Mouse (Mus musculus) neural tube, embryonic 14.5 days (tissue): ENCODE measurements around the gene Aebp1. TPM values are rescaled to one million over a fixed set of nuclear protein-coding genes. Genes with fewer than 3 reads are reported as not detected.

Experiments
- ATAC-seq: fragments of 200-750 bp; cut with Nextera tagmentation; 2 replicates; pipeline ENCODE4 v1.8.0; 2017; ENCODE audit warnings: low read depth, mild to moderate bottlenecking, moderate TSS enrichment, moderate library complexity
- H3K27ac ChIP-seq: fragments of 300-500 bp; sonication (generic); 2 replicates; pipeline ENCODE4 v1.5.1; 2014; ENCODE audit warnings: low read depth, mild to moderate bottlenecking, control low read depth, low read length, moderate library complexity, mixed read lengths
- H3K27me3 ChIP-seq: fragments of 300-500 bp; sonication (generic); 2 replicates; pipeline ENCODE4 v1.6.1; 2014; ENCODE audit warnings: low read length; ENCODE audit not compliant: control insufficient read depth, insufficient read depth
- H3K36me3 ChIP-seq: fragments of 300-500 bp; sonication (generic); 2 replicates; pipeline ENCODE4 v1.6.1; 2014; ENCODE audit warnings: low read length, mixed read lengths; ENCODE audit not compliant: control insufficient read depth, insufficient read depth
- H3K4me1 ChIP-seq: fragments of 300-500 bp; sonication (generic); 2 replicates; pipeline ENCODE4 v1.6.1; 2014; ENCODE audit warnings: low read length; ENCODE audit not compliant: control insufficient read depth, insufficient read depth
- H3K4me2 ChIP-seq: fragments of 300-500 bp; sonication (generic); 2 replicates; pipeline ENCODE4 v1.6.1; 2014; ENCODE audit warnings: mild to moderate bottlenecking, low read depth, low read length, control low read depth
- H3K4me3 ChIP-seq: fragments of 300-500 bp; sonication (generic); 2 replicates; pipeline ENCODE4 v1.5.1; 2014; ENCODE audit warnings: low read depth, low read length, control low read depth, mixed read lengths
- H3K9ac ChIP-seq: fragments of 300-500 bp; sonication (generic); replicated peaks from 2 replicates; pipeline ENCODE4 v1.6.1; 2014; ENCODE audit warnings: low read depth, mild to moderate bottlenecking, control low read depth, low read length, mixed read lengths
- H3K9me3 ChIP-seq: fragments of 300-500 bp; sonication (generic); 2 replicates; pipeline ENCODE4 v1.6.1; 2016; ENCODE audit warnings: low read length; ENCODE audit not compliant: control insufficient read depth
- WGBS: fragments of 180-500 bp; shearing (Covaris S2); extraction: QIAGEN DNeasy Blood & Tissue Kit; methylation state at CpG from one replicate; pipeline ENCODE4 v1.1.7; 2014; 5-methylcytosine and 5-hydroxymethylcytosine counted together
- polyA plus RNA-seq: library from polyadenylated mRNA; unstranded; fragments of >200 nt; fragmentation: Nextera tagmentation; extraction: Ambion mirVana; gene quantifications from 2 replicates; pipeline ENCODE4 v1.2.1, GENCODE M21; 2014

Gene Aebp1
- polyA plus RNA-seq, 1 experiment from 2014 or later: 1.7 TPM

GRCm38 (mm10) chr11:5862394-5863105, 803 bp downstream of the Aebp1 start:
- no peak overlapping the region for H3K9ac ChIP-seq
- H3K4me3 ChIP-seq: peak overlapping the region; percentile 23; the same call in 1 of the 2 replicates
- H3K4me2 ChIP-seq: peak overlapping the region; percentile 43
- peaks cover 16% of the 10 kb centered on the region for H3K27me3 ChIP-seq
- H3K27ac ChIP-seq: no peak overlapping the region
- H3K4me1 ChIP-seq: 0 out of 2 replicates have a peak, but pooled peaks cover 2% of the 10 kb centered on the region
- H3K9me3 ChIP-seq: no peaks in the 10 kb centered on the region
- 20% methylated on average over 15 of the region's 15 CpGs for WGBS
- no peak for ATAC-seq
- H3K36me3 ChIP-seq: no peaks in the 10 kb centered on the region

GRCm38 (mm10) chr11:5867196-5867595, 5.4 kb downstream of the Aebp1 start:
- Histone ChIP-seq H3K27me3 (peaks cover 2% of the 10 kb centered on the region), H3K4me1 (no peaks in the 10 kb centered on the region), H3K9ac (no peak overlapping the region), H3K4me2 (no peak overlapping the region), H3K4me3 (no peak overlapping the region), H3K27ac (no peak overlapping the region), H3K36me3 (peaks cover 10% of the 10 kb centered on the region), H3K9me3 (no peaks in the 10 kb centered on the region)
- 86% methylated on average over 2 of the region's 2 CpGs for WGBS
- no peak for ATAC-seq

DNA sequence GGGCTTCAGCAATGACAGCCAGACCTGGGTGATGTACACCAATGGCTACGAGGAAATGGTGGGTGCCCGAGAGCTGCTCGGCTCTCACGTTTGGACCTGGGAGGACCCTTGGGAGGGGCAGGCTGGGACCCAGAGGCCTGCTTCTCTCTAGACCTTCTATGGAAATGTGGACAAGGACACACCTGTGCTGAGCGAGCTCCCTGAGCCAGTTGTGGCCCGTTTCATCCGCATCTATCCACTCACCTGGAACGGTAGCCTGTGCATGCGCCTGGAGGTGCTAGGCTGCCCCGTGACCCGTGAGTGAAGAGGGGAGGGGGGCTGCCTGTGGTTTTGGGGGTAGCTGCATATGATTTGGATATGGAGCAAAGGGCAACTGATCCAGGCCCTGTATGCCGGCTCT, 6.6 kb downstream of the Aebp1 start:
- no peak for ATAC-seq
- Histone ChIP-seq H3K9ac (no peak overlapping the region), H3K36me3 (peaks cover 10% of the 10 kb centered on the region), H3K4me3 (no peak overlapping the region), H3K27ac (no peak overlapping the region), H3K9me3 (no peaks in the 10 kb centered on the region), H3K27me3 (no peaks in the 10 kb centered on the region), H3K4me1 (no peaks in the 10 kb centered on the region), H3K4me2 (no peak overlapping the region)
- 95% methylated on average over 12 of the region's 12 CpGs for WGBS

GRCm38 (mm10) chr11:5869331-5869730, 7.6 kb downstream of the Aebp1 start:
- Histone ChIP-seq H3K9me3 (no peaks in the 10 kb centered on the region), H3K27ac (no peak overlapping the region), H3K9ac (no peak overlapping the region), H3K36me3 (peaks cover 10% of the 10 kb centered on the region), H3K27me3 (no peaks in the 10 kb centered on the region), H3K4me2 (no peak overlapping the region), H3K4me3 (no peak overlapping the region), H3K4me1 (no peaks in the 10 kb centered on the region)
- ATAC-seq: no peak
- WGBS: 88% methylated on average over 16 of the region's 16 CpGs

GRCm38 (mm10) chr11:5870069-5870468, 8.3 kb downstream of the Aebp1 start:
- Histone ChIP-seq H3K9ac (no peak overlapping the region), H3K36me3 (peaks cover 10% of the 10 kb centered on the region), H3K27me3 (no peaks in the 10 kb centered on the region), H3K4me2 (no peak overlapping the region), H3K9me3 (no peaks in the 10 kb centered on the region), H3K27ac (no peak overlapping the region), H3K4me3 (no peak overlapping the region), H3K4me1 (no peaks in the 10 kb centered on the region)
- WGBS: 93% methylated on average over 16 of the region's 16 CpGs
- no peak for ATAC-seq

- no peak overlapping the region for H3K9ac ChIP-seq
- 94% methylated on average over 11 of the region's 11 CpGs for WGBS
- ATAC-seq: no peak
- no peak overlapping the region for H3K27ac ChIP-seq
- peaks cover 8% of the 10 kb centered on the region for H3K4me1 ChIP-seq
- no peaks in the 10 kb centered on the region for H3K9me3 ChIP-seq
- H3K4me3 ChIP-seq: no peak overlapping the region
- H3K36me3 ChIP-seq: peaks cover 10% of the 10 kb centered on the region
- no peaks in the 10 kb centered on the region for H3K27me3 ChIP-seq
- H3K4me2 ChIP-seq: no peak overlapping the region
Observed at GRCm38 (mm10) chr11:5872707-5873106, 11.0 kb downstream of the Aebp1 start.

GRCm38 (mm10) chr11:5873192-5873591, 11.4 kb downstream of the Aebp1 start:
- no peak overlapping the region for H3K27ac ChIP-seq
- ATAC-seq: no peak
- no peaks in the 10 kb centered on the region for H3K27me3 ChIP-seq
- H3K4me1 ChIP-seq: peaks cover 8% of the 10 kb centered on the region
- 96% methylated on average over 8 of the region's 9 CpGs for WGBS
- no peak overlapping the region for H3K4me2 ChIP-seq
- no peak overlapping the region for H3K9ac ChIP-seq
- H3K9me3 ChIP-seq: no peaks in the 10 kb centered on the region
- H3K36me3 ChIP-seq: peaks cover 10% of the 10 kb centered on the region
- no peak overlapping the region for H3K4me3 ChIP-seq

- no peaks in the 10 kb centered on the region for H3K9me3 ChIP-seq
- H3K36me3 ChIP-seq: no peaks in the 10 kb centered on the region
- H3K27ac ChIP-seq: no peak overlapping the region
- WGBS: 2% methylated on average over 5 of the region's 5 CpGs
- peak overlapping the region; percentile 55; the same call in 1 of the 2 replicates for H3K9ac ChIP-seq
- peak overlapping the region; percentile 63 for H3K4me3 ChIP-seq
- ATAC-seq: no peak
- H3K27me3 ChIP-seq: no peaks in the 10 kb centered on the region
- H3K4me2 ChIP-seq: peak overlapping the region; percentile 68
- peaks cover 8% of the 10 kb centered on the region for H3K4me1 ChIP-seq
Observed at GRCm38 (mm10) chr11:5877421-5877820, 15.7 kb downstream of the Aebp1 start.

DNA sequence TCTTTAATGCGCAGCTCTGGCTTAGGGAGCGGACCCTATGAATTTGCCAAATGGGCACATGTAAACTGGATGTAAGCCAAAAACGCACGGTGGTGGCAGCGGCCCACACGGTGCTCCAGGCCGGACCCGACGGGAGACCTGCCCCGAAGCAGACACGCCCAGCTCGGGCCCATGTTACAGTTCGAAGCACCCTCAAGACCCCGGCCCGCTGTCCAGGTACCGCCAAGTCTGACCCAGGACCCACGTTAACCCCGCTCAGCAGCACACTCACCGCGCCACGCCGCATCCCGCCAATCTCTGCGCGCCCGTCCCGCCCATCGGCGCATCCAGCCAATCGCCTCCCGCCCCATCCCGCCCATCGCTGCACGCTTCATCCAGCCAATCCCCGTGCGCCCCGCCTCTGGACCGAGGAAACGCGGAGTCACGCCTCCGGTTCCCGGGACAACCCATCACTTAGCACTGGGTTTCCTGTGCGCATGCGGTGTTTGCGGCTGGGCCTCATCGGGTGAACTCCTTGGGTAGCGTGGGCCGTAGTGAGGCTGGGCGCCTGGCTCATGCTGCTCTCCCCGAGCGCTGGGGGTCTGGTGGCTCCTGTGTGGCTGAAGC, 16.3 kb downstream of the Aebp1 start, which contains the start of gene Pold2:
Gene Pold2 (minus strand): TSS at position 372 of the 606 bp plus-strand sequence.
- Histone ChIP-seq H3K4me3 (peak within 1 kb of the TSS; percentile 63), H3K36me3 (no peaks in the 10 kb centered on the region), H3K4me2 (peak within 1 kb of the TSS; percentile 68), H3K9me3 (no peaks in the 10 kb centered on the region), H3K27ac (peak within 1 kb of the TSS; percentile 82), H3K4me1 (peaks cover 8% of the 10 kb centered on the region), H3K27me3 (no peaks in the 10 kb centered on the region), H3K9ac (peak within 1 kb of the TSS; percentile 57)
- under 1% methylated on average over 51 of the region's 52 CpGs for WGBS
- ATAC-seq: peak; percentile 99
